In genomic region chr11:43183457-43183856, GRCm38 (mm10) we compare ENCODE assay signal across 24 mouse cellular contexts. TPM values are rescaled to one million over a fixed set of nuclear protein-coding genes. Genes with fewer than 3 reads are reported as not detected.
DNase-seq lines count a peak whose midpoint lies in the region; ATAC-seq and TF ChIP-seq lines count a peak whose summit lies in the region.
"Had no signal": no experiment of that assay in that cellular context is flagged by ENCODE, and none has a peak within 500 bp of the region (broad histone marks: within the 10 kb centered on the region; RNA-seq: fewer than 3 reads in every experiment).

No protein-coding gene starts in this region.

- TF ChIP-seq CTCF in forebrain, postnatal 0 days (IDR thresholded peaks at IDR 0.05; ENCODE audit: low read depth), result no peak

- H3K4me2 ChIP-seq in heart, embryonic 11.5 days, result no peak overlapping the region
- H3K4me2 ChIP-seq in forebrain, postnatal 0 days (ENCODE audit: low read depth), result no peak overlapping the region
- no peak overlapping the region for H3K4me2 ChIP-seq in hindbrain, embryonic 12.5 days (replicated peaks)
- H3K4me2 ChIP-seq: forebrain, embryonic 15.5 days; liver, embryonic 13.5 days; midbrain, embryonic 11.5 days; neural tube, embryonic 12.5 days had no signal

- H3K27me3 ChIP-seq in heart, embryonic 11.5 days (ENCODE audit: control insufficient read depth, insufficient read depth, low read length), result no peaks in the 10 kb centered on the region
- H3K27me3 ChIP-seq in forebrain, postnatal 0 days (ENCODE audit: insufficient read depth, low read length), result no peaks in the 10 kb centered on the region
- no peaks in the 10 kb centered on the region for H3K27me3 ChIP-seq in hindbrain, embryonic 12.5 days
- H3K27me3 ChIP-seq: forebrain, embryonic 15.5 days; liver, embryonic 13.5 days; neural tube, embryonic 12.5 days had no signal

- no peaks in the 10 kb centered on the region; the same call in 1 of the 2 replicates for H3K4me1 ChIP-seq in heart, embryonic 11.5 days (ENCODE audit: control insufficient read depth, insufficient read depth, low read length)
- H3K4me1 ChIP-seq in forebrain, postnatal 0 days (ENCODE audit: insufficient read depth), result no peaks in the 10 kb centered on the region
- H3K4me1 ChIP-seq in hindbrain, embryonic 12.5 days, result no peaks in the 10 kb centered on the region
- H3K4me1 ChIP-seq: forebrain, embryonic 15.5 days; liver, embryonic 13.5 days; neural tube, embryonic 12.5 days had no signal

- H3K9ac ChIP-seq in heart, embryonic 11.5 days (ENCODE audit: low read depth, low read length), result no peak overlapping the region
- no peak overlapping the region for H3K9ac ChIP-seq in forebrain, postnatal 0 days
- no peak overlapping the region for H3K9ac ChIP-seq in hindbrain, embryonic 12.5 days
- H3K9ac ChIP-seq: forebrain, embryonic 15.5 days; liver, embryonic 13.5 days; neural tube, embryonic 12.5 days had no signal

- no peak overlapping the region for H3K4me3 ChIP-seq in heart, embryonic 11.5 days (ENCODE audit: low read depth, low read length)
- no peak overlapping the region for H3K4me3 ChIP-seq in forebrain, postnatal 0 days (ENCODE audit: low read depth, low read length)
- no peak overlapping the region for H3K4me3 ChIP-seq in hindbrain, embryonic 12.5 days
- H3K4me3 ChIP-seq: forebrain, embryonic 15.5 days; gastrocnemius, adult 2 months; left cerebral cortex, adult 2 months; liver, embryonic 13.5 days; neural tube, embryonic 12.5 days had no signal

- no peaks in the 10 kb centered on the region for H3K36me3 ChIP-seq in heart, embryonic 11.5 days (ENCODE audit: control insufficient read depth, insufficient read depth, low read length)
- no peaks in the 10 kb centered on the region for H3K36me3 ChIP-seq in forebrain, postnatal 0 days (ENCODE audit: insufficient read depth)
- no peaks in the 10 kb centered on the region for H3K36me3 ChIP-seq in hindbrain, embryonic 12.5 days
- H3K36me3 ChIP-seq: forebrain, embryonic 15.5 days; liver, embryonic 13.5 days; neural tube, embryonic 12.5 days had no signal

- 70% methylated on average over 4 of the region's 4 CpGs for WGBS in heart, embryonic 11.5 days (ENCODE audit: insufficient replicate concordance)
- 84% methylated on average over 4 of the region's 4 CpGs for WGBS in forebrain, postnatal 0 days
- WGBS in hindbrain, embryonic 12.5 days, result 85% methylated on average over 4 of the region's 4 CpGs

- H3K27ac ChIP-seq in heart, embryonic 11.5 days (ENCODE audit: low read depth, low read length), result no peak overlapping the region
- H3K27ac ChIP-seq in forebrain, postnatal 0 days (ENCODE audit: low read depth, low read length), result no peak overlapping the region
- no peak overlapping the region for H3K27ac ChIP-seq in hindbrain, embryonic 12.5 days
- H3K27ac ChIP-seq: forebrain, embryonic 15.5 days; gastrocnemius, adult 2 months; hindbrain, postnatal 0 days; left cerebral cortex, adult 2 months; liver, embryonic 13.5 days; neural tube, embryonic 12.5 days had no signal

- H3K9me3 ChIP-seq in heart, embryonic 11.5 days (replicated peaks; ENCODE audit: control insufficient read depth, low read length), result no peaks in the 10 kb centered on the region
- H3K9me3 ChIP-seq in forebrain, postnatal 0 days (ENCODE audit: low read length), result no peaks in the 10 kb centered on the region
- H3K9me3 ChIP-seq in hindbrain, embryonic 12.5 days (replicated peaks), result no peaks in the 10 kb centered on the region
- H3K9me3 ChIP-seq: forebrain, embryonic 15.5 days; liver, embryonic 13.5 days; neural tube, embryonic 12.5 days had no signal

- ATAC-seq in heart, embryonic 11.5 days (replicated peaks; ENCODE audit: insufficient number of reproducible peaks, low FRiP score, low TSS enrichment), result no peak
- ATAC-seq in forebrain, postnatal 0 days, result no peak
- ATAC-seq in hindbrain, embryonic 12.5 days (ENCODE audit: low FRiP score), result no peak
- ATAC-seq: forebrain, embryonic 15.5 days; hindbrain, postnatal 0 days; Patski had no signal

- DNase-seq in heart, adult 11 months, result peak; percentile 10
- DNase-seq in 3T3-L1 (ENCODE audit: low read depth, low spot score) (peak; percentile 85), NIH3T3 (ENCODE audit: low read depth) (peak; percentile 44)
- DNase-seq in forelimb bud, embryonic 11.5 days (ENCODE audit: low read depth, low spot score), result peak; percentile 16
- DNase-seq in forebrain, postnatal 0 days, result no peak
- DNase-seq in urinary bladder, adult 2 months (ENCODE audit: low spot score), result no peak
- DNase-seq: B cell, adult 2 months; cerebellum, adult 9-11 months; gastrocnemius, adult 2 months; kidney, postnatal 10 days; left cerebral cortex, postnatal 4 days; liver, embryonic 13.5 days; thymus, postnatal 14 days had no signal

RNA-seq across cellular contexts. Expression of gene Atp10b, which starts 33.8 kb away (rescaled TPM):
- not detected in 2 replicates for polyA plus RNA-seq in heart, embryonic 11.5 days (2014; fragmentation: Nextera tagmentation; extraction: Ambion mirVana)
- 0.85 and 1.1 TPM in 2 replicates for total RNA-seq in forebrain, postnatal 0 days (2014; rRNA removed)
- polyA plus RNA-seq in forebrain, postnatal 0 days (2015; fragmentation: Nextera tagmentation; extraction: Ambion mirVana), result 0.21 and 0.25 TPM in 2 replicates
- polyA plus RNA-seq in urinary bladder, adult 2 months (2012; rRNA removed), result 13.4 and 13.9 TPM in 2 replicates
- polyA plus RNA-seq in hindbrain, embryonic 12.5 days (2016; fragmentation: Nextera tagmentation; extraction: Ambion mirVana), result 0.59 and 0.91 TPM in 2 replicates
- total RNA-seq: gastrocnemius, adult 2 months; granulocyte monocyte progenitor cell, adult 5-6 weeks; hematopoietic stem cell, adult 5-6 weeks had no signal
- polyA plus RNA-seq: heart, embryonic 14.5 days; liver, embryonic 13.5 days; Patski had no signal

Comparison
In these comparisons a context has a peak if more than half of its experiments do, and no peak if none do; other contexts are left out.
1. DNase-seq: peak in heart, adult 11 months (single experiment), 3T3-L1 (single experiment), NIH3T3 (single experiment) and forelimb bud, embryonic 11.5 days (single experiment); none in forebrain, postnatal 0 days (single experiment) and urinary bladder, adult 2 months (single experiment).